Mouse (Mus musculus): ENCODE results near the gene Pou2f2. TPM values are rescaled to one million over a fixed set of nuclear protein-coding genes. Genes with fewer than 3 reads are reported as not detected.
A peak's percentile ranks its signal among the peaks of the same experiment; 100 is the strongest.
"Not testable (repeated sequence)": the region's sequence is repeated elsewhere in the genome, so short reads cannot be mapped to it uniquely, and the experiment has no call there.

Gene Pou2f2
- total and polyA plus RNA-seq, 2 experiments = 0.37 to 1.2 TPM

DNA sequence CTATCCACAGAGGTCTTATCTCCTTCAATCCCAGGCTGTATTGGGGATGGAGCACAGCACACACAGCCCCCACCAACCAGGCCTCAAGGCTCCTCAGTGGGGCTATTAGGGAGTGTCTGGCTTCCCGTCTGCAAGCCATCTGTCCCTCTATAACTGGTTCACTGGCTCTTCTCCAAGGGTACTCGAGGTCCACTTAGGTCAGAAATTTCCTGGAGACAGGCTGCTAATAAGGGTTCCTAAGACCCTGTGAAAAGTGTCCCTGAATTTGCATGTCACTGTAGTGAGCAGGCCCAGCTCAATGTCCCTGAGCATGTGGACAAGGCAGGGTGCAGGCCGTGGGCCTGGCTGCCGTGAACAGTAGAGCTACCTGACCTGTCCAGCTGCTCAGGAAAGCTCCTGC is 122.6 kb downstream of the Pou2f2 start:
- TF ChIP-seq CTCF (IDR thresholded peaks at IDR 0.05; ENCODE audit: low read depth, low read length) (no peak), POLR2A (IDR thresholded peaks at IDR 0.05; ENCODE audit: extremely low read depth, insufficient read depth, low read length) (no peak)
- Histone ChIP-seq H3K79me2 (ENCODE audit: control insufficient read depth, insufficient read depth, low read length) (no peaks in the 10 kb centered on the region), H3K9ac (ENCODE audit: low read depth, low read length) (no peak overlapping the region), H3K4me1 (ENCODE audit: control insufficient read depth, insufficient read depth, low read length) (peaks cover 2% of the 10 kb centered on the region; the same call in 1 of the 2 replicates), H3K27me3 (ENCODE audit: control insufficient read depth, insufficient read depth, low read length) (no peaks in the 10 kb centered on the region), H3K36me3 (ENCODE audit: control insufficient read depth, insufficient read depth, low read length) (no peaks in the 10 kb centered on the region), H3K4me3 (ENCODE audit: insufficient read depth, low read depth, low read length) (no peak overlapping the region), H3K27ac (replicated peaks; ENCODE audit: insufficient read depth, low read depth, low read length) (no peak overlapping the region)
- no peak for DNase-seq (ENCODE audit: extremely low read depth, low read depth, low spot score)
- WGBS = 79% methylated on average over 4 of the region's 4 CpGs

DNA sequence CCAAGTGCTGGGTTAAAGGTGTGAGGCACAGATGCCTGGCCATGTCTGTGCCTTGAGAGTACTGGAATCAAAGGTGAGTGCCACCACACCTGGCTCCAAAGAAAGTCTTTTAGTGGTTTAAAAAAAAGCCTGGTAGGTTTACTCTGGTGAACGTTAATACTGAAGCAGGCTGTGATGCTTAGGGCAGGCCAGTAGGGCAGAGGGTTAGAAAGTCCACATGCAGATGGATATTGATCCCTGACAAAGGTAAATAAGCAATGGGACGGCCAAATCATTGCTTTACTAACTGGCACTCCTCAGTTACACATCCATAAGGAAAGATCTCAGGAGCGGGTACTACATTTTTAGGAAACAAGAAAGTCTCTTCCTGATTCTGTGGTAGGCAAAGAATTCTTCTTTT is 126.9 kb downstream of the Pou2f2 start:
- DNase-seq (ENCODE audit: extremely low read depth, low read depth, low spot score) = peak; percentile 89
- Histone ChIP-seq H3K79me2 (ENCODE audit: control insufficient read depth, insufficient read depth, low read length) (no peaks in the 10 kb centered on the region), H3K4me3 (ENCODE audit: insufficient read depth, low read depth, low read length) (no peak overlapping the region), H3K27ac (replicated peaks; ENCODE audit: insufficient read depth, low read depth, low read length) (peak overlapping the region; percentile 11), H3K36me3 (ENCODE audit: control insufficient read depth, insufficient read depth, low read length) (no peaks in the 10 kb centered on the region), H3K9ac (ENCODE audit: low read depth, low read length) (no peak overlapping the region), H3K4me1 (ENCODE audit: control insufficient read depth, insufficient read depth, low read length) (peaks cover 2% of the 10 kb centered on the region; the same call in 1 of the 2 replicates), H3K27me3 (ENCODE audit: control insufficient read depth, insufficient read depth, low read length) (no peaks in the 10 kb centered on the region)
- TF ChIP-seq CTCF (IDR thresholded peaks at IDR 0.05; ENCODE audit: low read depth, low read length) = no peak; the same call in 1 of the 2 replicates
- no peak for TF ChIP-seq POLR2A (IDR thresholded peaks at IDR 0.05; ENCODE audit: extremely low read depth, insufficient read depth, low read length)
- 22% methylated on average over 3 of the region's 3 CpGs for WGBS

DNA sequence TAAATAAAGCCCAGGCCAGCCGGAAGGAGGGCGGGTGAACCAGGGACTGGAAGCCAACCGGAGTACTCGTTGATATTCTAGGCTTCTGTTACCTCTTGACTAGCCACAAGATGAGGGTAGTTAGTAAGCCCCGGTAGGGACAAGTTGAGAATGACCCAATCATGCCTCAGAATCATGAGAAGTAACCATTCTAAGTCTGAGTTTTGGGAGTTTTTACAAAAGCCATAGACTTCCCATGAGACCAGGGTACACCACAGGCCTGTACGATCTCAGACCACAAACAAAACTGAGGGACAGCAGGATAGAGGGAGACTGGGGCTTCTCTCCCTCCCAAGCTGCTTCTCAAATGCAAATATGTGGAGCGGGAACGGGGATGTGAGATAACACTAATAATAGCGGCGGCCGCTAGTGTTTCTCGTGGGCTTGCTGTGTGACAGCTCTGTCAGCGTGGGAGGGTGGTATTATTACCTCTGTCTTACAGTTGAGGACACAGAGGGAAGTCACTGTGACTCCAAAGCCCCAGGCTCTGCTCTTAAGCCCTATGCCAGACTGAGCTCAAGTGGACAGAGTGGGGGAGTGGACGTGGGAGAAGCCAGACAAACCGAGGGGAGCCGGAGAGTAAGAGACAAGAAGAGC is 130.1 kb downstream of the Pou2f2 start:
- no peaks in the 10 kb centered on the region for H3K36me3 ChIP-seq (ENCODE audit: control insufficient read depth, insufficient read depth, low read length)
- no peak for DNase-seq (ENCODE audit: extremely low read depth, low read depth, low spot score)
- no peak for TF ChIP-seq CTCF (IDR thresholded peaks at IDR 0.05; ENCODE audit: low read depth, low read length)
- TF ChIP-seq POLR2A (IDR thresholded peaks at IDR 0.05; ENCODE audit: extremely low read depth, insufficient read depth, low read length) = no peak
- 90% methylated on average over 16 of the region's 16 CpGs for WGBS
- peaks cover 2% of the 10 kb centered on the region; the same call in 1 of the 2 replicates for H3K4me1 ChIP-seq (ENCODE audit: control insufficient read depth, insufficient read depth, low read length)
- H3K79me2 ChIP-seq (ENCODE audit: control insufficient read depth, insufficient read depth, low read length) = no peaks in the 10 kb centered on the region
- H3K27me3 ChIP-seq (ENCODE audit: control insufficient read depth, insufficient read depth, low read length) = no peaks in the 10 kb centered on the region
- H3K27ac ChIP-seq (replicated peaks; ENCODE audit: insufficient read depth, low read depth, low read length) = no peak overlapping the region
- H3K9ac ChIP-seq (ENCODE audit: low read depth, low read length) = no peak overlapping the region
- no peak overlapping the region for H3K4me3 ChIP-seq (ENCODE audit: insufficient read depth, low read depth, low read length)

DNA sequence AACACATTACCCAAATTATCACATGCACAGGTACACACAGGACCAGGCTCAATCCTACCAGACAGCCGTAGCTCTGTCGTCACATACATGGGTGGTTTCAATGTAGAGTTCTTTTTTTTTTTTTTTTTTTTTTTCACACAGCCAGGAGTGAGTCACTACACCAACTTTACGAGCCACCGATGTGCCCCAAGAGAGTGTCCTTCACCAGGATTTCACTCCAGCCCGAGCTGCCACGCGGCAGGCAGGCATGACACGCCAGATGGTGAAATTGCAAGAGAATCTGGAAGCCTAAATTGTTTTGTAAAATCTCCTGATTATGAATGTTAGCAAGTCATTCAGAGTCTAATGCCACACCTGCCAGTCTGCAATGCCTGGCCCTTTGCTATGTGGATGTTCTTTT is 132.2 kb downstream of the Pou2f2 start:
- TF ChIP-seq POLR2A (IDR thresholded peaks at IDR 0.05; ENCODE audit: extremely low read depth, insufficient read depth, low read length) (no peak), CTCF (IDR thresholded peaks at IDR 0.05; ENCODE audit: low read depth, low read length) (no peak)
- H3K27ac ChIP-seq (replicated peaks; ENCODE audit: insufficient read depth, low read depth, low read length) = no peak overlapping the region
- no peak overlapping the region for H3K9ac ChIP-seq (ENCODE audit: low read depth, low read length)
- WGBS = 94% methylated on average over 8 of the region's 8 CpGs
- no peak overlapping the region for H3K4me3 ChIP-seq (ENCODE audit: insufficient read depth, low read depth, low read length)
- DNase-seq (ENCODE audit: extremely low read depth, low read depth, low spot score) = no peak
- H3K36me3 ChIP-seq (ENCODE audit: control insufficient read depth, insufficient read depth, low read length) = no peaks in the 10 kb centered on the region
- no peaks in the 10 kb centered on the region for H3K79me2 ChIP-seq (ENCODE audit: control insufficient read depth, insufficient read depth, low read length)
- no peaks in the 10 kb centered on the region for H3K27me3 ChIP-seq (ENCODE audit: control insufficient read depth, insufficient read depth, low read length)
- H3K4me1 ChIP-seq (ENCODE audit: control insufficient read depth, insufficient read depth, low read length) = peaks cover under 1% of the 10 kb centered on the region; the same call in 1 of the 2 replicates

DNA sequence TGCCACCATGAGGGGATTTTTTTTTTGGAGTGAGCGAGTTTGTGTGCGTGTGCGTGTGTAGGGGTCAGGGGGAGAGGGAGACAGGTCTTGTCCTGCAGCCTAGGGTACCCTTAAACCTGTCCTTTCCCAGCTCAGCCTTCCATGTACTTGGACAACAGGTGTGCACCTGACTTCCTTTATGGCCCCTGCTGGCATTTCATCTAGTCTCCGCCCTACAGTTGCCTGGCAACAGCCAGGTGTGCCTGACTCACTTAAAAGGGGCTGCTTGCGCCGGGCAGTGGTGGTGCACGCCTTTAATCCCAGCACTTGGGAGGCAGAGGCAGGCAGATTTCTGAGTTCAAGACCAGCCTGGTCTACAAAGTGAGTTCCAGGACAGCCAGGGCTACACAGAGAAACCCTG is 134.9 kb downstream of the Pou2f2 start:
- H3K36me3 ChIP-seq (ENCODE audit: control insufficient read depth, insufficient read depth, low read length); H3K9ac ChIP-seq (ENCODE audit: low read depth, low read length); DNase-seq (ENCODE audit: extremely low read depth, low read depth, low spot score); H3K4me1 ChIP-seq (ENCODE audit: control insufficient read depth, insufficient read depth, low read length); H3K27me3 ChIP-seq (ENCODE audit: control insufficient read depth, insufficient read depth, low read length); H3K4me3 ChIP-seq (ENCODE audit: insufficient read depth, low read depth, low read length); H3K27ac ChIP-seq (replicated peaks; ENCODE audit: insufficient read depth, low read depth, low read length); H3K79me2 ChIP-seq (ENCODE audit: control insufficient read depth, insufficient read depth, low read length): not testable (repeated sequence)
- WGBS = 97% methylated on average over 7 of the region's 7 CpGs

DNA sequence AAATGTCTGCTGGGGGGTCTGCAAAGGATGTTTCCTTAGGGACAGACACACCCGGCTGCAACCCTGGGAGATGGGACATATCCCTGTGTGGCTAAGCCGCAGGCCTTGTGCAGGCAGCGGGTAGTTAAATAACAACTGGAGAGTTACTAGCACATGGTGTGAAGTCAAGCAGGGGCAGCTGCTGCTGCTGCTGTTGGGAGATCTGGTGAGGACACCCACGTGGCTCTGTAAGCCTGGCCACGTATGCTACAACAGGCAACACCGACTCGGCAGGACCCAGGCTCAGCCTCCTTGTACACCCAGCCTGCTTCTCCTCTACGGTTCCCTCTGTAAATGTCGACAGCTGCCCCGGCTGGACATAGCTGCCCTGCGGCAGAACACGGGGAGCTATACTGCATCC is 137.6 kb downstream of the Pou2f2 start:
- 95% methylated on average over 12 of the region's 12 CpGs for WGBS
- H3K4me3 ChIP-seq (ENCODE audit: insufficient read depth, low read depth, low read length) = no peak overlapping the region
- no peaks in the 10 kb centered on the region for H3K36me3 ChIP-seq (ENCODE audit: control insufficient read depth, insufficient read depth, low read length)
- no peaks in the 10 kb centered on the region for H3K4me1 ChIP-seq (ENCODE audit: control insufficient read depth, insufficient read depth, low read length)
- no peaks in the 10 kb centered on the region for H3K27me3 ChIP-seq (ENCODE audit: control insufficient read depth, insufficient read depth, low read length)
- TF ChIP-seq CTCF (IDR thresholded peaks at IDR 0.05; ENCODE audit: low read depth, low read length) (no peak), POLR2A (IDR thresholded peaks at IDR 0.05; ENCODE audit: extremely low read depth, insufficient read depth, low read length) (no peak)
- no peak overlapping the region for H3K27ac ChIP-seq (replicated peaks; ENCODE audit: insufficient read depth, low read depth, low read length)
- H3K9ac ChIP-seq (ENCODE audit: low read depth, low read length) = no peak overlapping the region
- H3K79me2 ChIP-seq (ENCODE audit: control insufficient read depth, insufficient read depth, low read length) = no peaks in the 10 kb centered on the region
- DNase-seq (ENCODE audit: extremely low read depth, low read depth, low spot score) = no peak

Other genes with a start within 250 kb of the Pou2f2 start
- not detected in 2 replicates for gene Gm4881, start 235.2 kb downstream of the Pou2f2 start, total RNA-seq (2014; rRNA removed)
- not detected in 2 replicates for gene Gm4881, start 235.2 kb downstream of the Pou2f2 start, polyA plus RNA-seq (2012; rRNA removed)
- gene Rabac1, start 207.0 kb downstream of the Pou2f2 start, total RNA-seq (2014; rRNA removed) = 130 and 148 TPM in 2 replicates
- 230 and 233 TPM in 2 replicates for gene Rabac1, start 207.0 kb downstream of the Pou2f2 start, polyA plus RNA-seq (2012; rRNA removed)
- 0.28 and 0.40 TPM in 2 replicates for gene Atp1a3, start 173.8 kb downstream of the Pou2f2 start, total RNA-seq (2014; rRNA removed)
- gene Atp1a3, start 173.8 kb downstream of the Pou2f2 start, polyA plus RNA-seq (2012; rRNA removed) = 0.06 and 0.37 TPM in 2 replicates
- gene Grik5, start 107.4 kb downstream of the Pou2f2 start, total RNA-seq (2014; rRNA removed) = 2.3 and 2.4 TPM in 2 replicates
- 10.2 and 14.0 TPM in 2 replicates for gene Grik5, start 107.4 kb downstream of the Pou2f2 start, polyA plus RNA-seq (2012; rRNA removed)
- 2.3 and 3.1 TPM in 2 replicates for gene Zfp574, start 107.2 kb downstream of the Pou2f2 start, total RNA-seq (2014; rRNA removed)
- gene Zfp574, start 107.2 kb downstream of the Pou2f2 start, polyA plus RNA-seq (2012; rRNA removed) = 16.7 and 17.2 TPM in 2 replicates
- 20.2 and 24.6 TPM in 2 replicates for gene Dedd2, start 40.9 kb upstream of the Pou2f2 start, total RNA-seq (2014; rRNA removed)
- 27.9 and 35.4 TPM in 2 replicates for gene Dedd2, start 40.9 kb upstream of the Pou2f2 start, polyA plus RNA-seq (2012; rRNA removed)
- 2.2 and 2.6 TPM in 2 replicates for gene Zfp526, start 41.7 kb upstream of the Pou2f2 start, total RNA-seq (2014; rRNA removed)
- 3.4 and 4.7 TPM in 2 replicates for gene Zfp526, start 41.7 kb upstream of the Pou2f2 start, polyA plus RNA-seq (2012; rRNA removed)
- 9.1 and 11.4 TPM in 2 replicates for gene Gsk3a, start 58.1 kb upstream of the Pou2f2 start, total RNA-seq (2014; rRNA removed)
- 69.3 and 74.5 TPM in 2 replicates for gene Gsk3a, start 58.1 kb upstream of the Pou2f2 start, polyA plus RNA-seq (2012; rRNA removed)
- 7.4 and 8.8 TPM in 2 replicates for gene Erf, start 71.0 kb upstream of the Pou2f2 start, total RNA-seq (2014; rRNA removed)
- 23.3 and 27.0 TPM in 2 replicates for gene Erf, start 71.0 kb upstream of the Pou2f2 start, polyA plus RNA-seq (2012; rRNA removed)
- 5.3 and 8.3 TPM in 2 replicates for gene Cic, start 88.0 kb upstream of the Pou2f2 start, total RNA-seq (2014; rRNA removed)
- gene Cic, start 88.0 kb upstream of the Pou2f2 start, polyA plus RNA-seq (2012; rRNA removed) = 18.3 and 23.3 TPM in 2 replicates
- gene Pafah1b3, start 118.3 kb upstream of the Pou2f2 start, total RNA-seq (2014; rRNA removed) = 3.7 and 6.0 TPM in 2 replicates
- 8.4 and 10.0 TPM in 2 replicates for gene Pafah1b3, start 118.3 kb upstream of the Pou2f2 start, polyA plus RNA-seq (2012; rRNA removed)
- not detected in 2 replicates for gene Prr19, start 121.7 kb upstream of the Pou2f2 start, total RNA-seq (2014; rRNA removed)
- not detected in 2 replicates for gene Prr19, start 121.7 kb upstream of the Pou2f2 start, polyA plus RNA-seq (2012; rRNA removed)
- gene Tmem145, start 126.4 kb upstream of the Pou2f2 start, total RNA-seq (2014; rRNA removed) = not detected in 2 replicates
- not detected in 2 replicates for gene Tmem145, start 126.4 kb upstream of the Pou2f2 start, polyA plus RNA-seq (2012; rRNA removed)
- gene Megf8, start 137.4 kb upstream of the Pou2f2 start, total RNA-seq (2014; rRNA removed) = 1.5 and 2.6 TPM in 2 replicates
- gene Megf8, start 137.4 kb upstream of the Pou2f2 start, polyA plus RNA-seq (2012; rRNA removed) = 5.1 and 5.4 TPM in 2 replicates
- not detected in 2 replicates for gene Cnfn, start 190.0 kb upstream of the Pou2f2 start, total RNA-seq (2014; rRNA removed)
- gene Cnfn, start 190.0 kb upstream of the Pou2f2 start, polyA plus RNA-seq (2012; rRNA removed) = not detected in 2 replicates
- gene Lipe, start 219.0 kb upstream of the Pou2f2 start, total RNA-seq (2014; rRNA removed) = 8.3 and 8.7 TPM in 2 replicates
- 9.8 and 11.3 TPM in 2 replicates for gene Lipe, start 219.0 kb upstream of the Pou2f2 start, polyA plus RNA-seq (2012; rRNA removed)
- not detected in 2 replicates for gene Cxcl17, start 233.2 kb upstream of the Pou2f2 start, total RNA-seq (2014; rRNA removed)
- not detected in 2 replicates for gene Cxcl17, start 233.2 kb upstream of the Pou2f2 start, polyA plus RNA-seq (2012; rRNA removed)

Data from liver, adult 2 months (tissue).